Mouse (Mus musculus): ENCODE measurements around the gene Ptpn14. TPM values are rescaled to one million over a fixed set of nuclear protein-coding genes. Genes with fewer than 3 reads are reported as not detected.

The Ptpn14 gene
- polyA plus RNA-seq, 1 experiment from 2014 or later, result 1.9 TPM

DNA sequence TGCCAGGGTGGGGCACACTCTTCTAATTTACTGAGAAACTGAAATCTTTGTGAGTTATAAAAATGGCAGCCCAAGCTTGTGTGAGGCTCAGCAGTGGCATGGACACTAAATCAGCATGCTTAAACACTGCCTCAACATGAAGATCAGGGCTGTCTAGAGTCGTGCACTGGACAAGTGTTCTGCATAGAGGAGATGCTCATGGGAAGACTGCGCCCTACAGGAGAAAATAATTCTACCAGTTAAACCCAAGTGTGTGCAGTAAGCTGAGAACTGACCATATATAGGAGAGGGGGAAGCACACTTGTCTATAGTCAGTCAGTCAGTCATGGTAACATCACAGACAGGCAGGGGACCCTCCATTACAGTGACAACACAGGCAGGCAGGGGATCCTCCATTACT lies 151.1 kb downstream of the Ptpn14 start:
- ATAC-seq (ENCODE audit: low FRiP score), result no peak
- Histone ChIP-seq H3K4me1 (replicated peaks) (peaks cover 14% of the 10 kb centered on the region), H3K36me3 (peaks cover 5% of the 10 kb centered on the region; the same call in 1 of the 2 replicates), H3K9me3 (no peaks in the 10 kb centered on the region), H3K27ac (no peak overlapping the region), H3K4me3 (no peak overlapping the region), H3K4me2 (no peak overlapping the region), H3K9ac (no peak overlapping the region), H3K27me3 (no peaks in the 10 kb centered on the region)
- 68% methylated on average over 2 of the region's 2 CpGs for WGBS

GRCm38 (mm10) chr1:189879965-189880364 lies 151.9 kb downstream of the Ptpn14 start:
- 68% methylated on average over 8 of the region's 8 CpGs for WGBS
- H3K9me3 ChIP-seq, result no peaks in the 10 kb centered on the region
- H3K4me3 ChIP-seq, result no peak overlapping the region
- H3K36me3 ChIP-seq, result peaks cover 5% of the 10 kb centered on the region; the same call in 1 of the 2 replicates
- no peak overlapping the region for H3K4me2 ChIP-seq
- no peak overlapping the region; the same call in 1 of the 2 replicates for H3K9ac ChIP-seq
- ATAC-seq (ENCODE audit: low FRiP score), result no peak
- no peaks in the 10 kb centered on the region for H3K27me3 ChIP-seq
- H3K4me1 ChIP-seq (replicated peaks), result peaks cover 21% of the 10 kb centered on the region
- no peak overlapping the region for H3K27ac ChIP-seq

- no peak overlapping the region for H3K9ac ChIP-seq
- 64% methylated on average over 14 of the region's 14 CpGs for WGBS
- no peaks in the 10 kb centered on the region for H3K9me3 ChIP-seq
These were observed 152.7 kb downstream of the Ptpn14 start for GRCm38 (mm10) chr1:189880745-189881144.

DNA sequence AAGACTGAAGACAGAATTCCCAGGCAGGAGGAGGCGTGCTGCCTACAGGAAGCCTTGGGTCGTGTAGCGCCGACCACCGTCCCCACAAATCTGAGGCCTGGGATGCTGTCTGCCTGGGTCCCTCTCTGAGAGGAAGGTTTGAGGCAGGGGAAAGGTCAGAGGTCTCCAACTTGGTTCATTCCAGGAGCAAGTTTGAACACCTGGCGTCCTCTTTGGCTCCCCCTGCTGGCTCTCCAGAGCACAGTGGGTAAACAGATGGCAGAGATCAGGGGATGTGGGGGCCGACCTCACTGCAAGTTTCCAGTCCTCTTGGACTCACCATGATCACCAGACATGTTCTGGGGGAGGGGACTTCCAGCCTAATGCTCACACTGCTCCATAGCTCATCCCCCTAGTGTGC lies 154.8 kb downstream of the Ptpn14 start:
- 61% methylated on average over 7 of the region's 7 CpGs for whole genome bisulfite sequencing

More at GRCm38 (mm10) chr1:189880745-189881144, 152.7 kb downstream of the Ptpn14 start:
- Histone ChIP-seq H3K27ac (no peak overlapping the region), H3K4me1 (replicated peaks) (peaks cover 24% of the 10 kb centered on the region), H3K4me2 (no peak overlapping the region), H3K4me3 (no peak overlapping the region), H3K36me3 (peaks cover 5% of the 10 kb centered on the region; the same call in 1 of the 2 replicates), H3K27me3 (no peaks in the 10 kb centered on the region)
- ATAC-seq (ENCODE audit: low FRiP score), result no peak

DNA sequence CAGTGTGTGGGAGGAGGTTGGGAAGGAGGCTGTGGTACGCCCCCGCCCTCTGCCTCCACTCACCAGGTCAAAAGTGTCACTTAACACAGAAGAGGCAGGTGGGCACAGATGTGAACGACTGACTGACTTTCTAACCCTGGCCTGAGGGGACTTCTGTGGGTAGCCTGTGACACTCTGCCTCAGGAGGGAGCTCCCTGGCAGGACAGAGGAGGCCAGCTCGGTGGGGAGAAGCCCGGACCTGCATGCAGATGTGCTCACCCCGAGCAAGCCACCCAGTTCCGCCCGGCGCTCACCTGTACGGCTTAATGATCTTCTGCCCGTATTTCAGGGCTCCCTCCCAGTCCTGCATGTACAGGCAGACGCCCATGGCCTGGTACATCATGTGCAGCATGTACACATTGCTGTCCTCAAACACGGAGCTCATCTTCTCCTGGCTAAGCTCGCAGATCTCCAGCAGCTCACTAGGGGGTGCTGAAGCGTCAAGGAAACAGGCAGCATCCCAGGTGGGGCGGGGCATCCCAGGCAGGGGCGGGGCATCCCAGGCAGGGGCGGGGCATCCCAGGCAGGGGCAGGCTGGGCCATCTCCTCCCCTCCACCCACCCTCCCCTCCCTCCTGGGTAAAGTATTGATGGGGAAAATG lies 155.6 kb downstream of the Ptpn14 start:
- H3K4me1 ChIP-seq (replicated peaks), result peaks cover 24% of the 10 kb centered on the region
- WGBS, result 41% methylated on average over 18 of the region's 18 CpGs

More for the DNA sequence above, 154.8 kb downstream of the Ptpn14 start:
- Histone ChIP-seq H3K27ac (no peak overlapping the region), H3K9ac (no peak overlapping the region), H3K4me1 (replicated peaks) (peaks cover 24% of the 10 kb centered on the region), H3K4me2 (no peak overlapping the region), H3K4me3 (no peak overlapping the region), H3K27me3 (no peaks in the 10 kb centered on the region), H3K36me3 (peaks cover 9% of the 10 kb centered on the region; the same call in 1 of the 2 replicates), H3K9me3 (no peaks in the 10 kb centered on the region)
- no peak for ATAC-seq (ENCODE audit: low FRiP score)

DNA sequence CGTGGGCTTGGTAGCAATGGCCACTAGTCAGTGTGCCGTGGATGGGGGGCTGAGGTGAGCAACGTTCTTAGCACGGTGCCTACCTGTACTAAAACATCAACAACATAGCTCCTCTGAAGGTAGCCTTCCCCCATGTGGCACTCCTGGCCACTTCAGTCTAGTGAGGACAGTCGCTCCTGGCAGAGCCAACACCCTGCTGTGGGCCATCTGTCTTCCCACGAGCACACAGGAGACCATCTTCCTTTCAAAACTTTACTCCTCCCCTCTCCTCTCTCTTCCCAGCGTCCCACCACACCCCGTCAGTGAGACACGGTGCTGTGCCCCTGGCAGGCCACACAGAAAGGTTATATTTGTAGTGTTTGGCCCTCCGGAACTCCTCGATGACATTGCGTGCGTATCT lies 156.9 kb downstream of the Ptpn14 start:
- Histone ChIP-seq H3K4me3 (no peak overlapping the region), H3K4me1 (replicated peaks) (peaks cover 30% of the 10 kb centered on the region), H3K9me3 (no peaks in the 10 kb centered on the region), H3K9ac (0 out of 2 replicates have a peak overlapping the region, but pooled peaks have one; percentile 31), H3K4me2 (no peak overlapping the region), H3K36me3 (peaks cover 9% of the 10 kb centered on the region; the same call in 1 of the 2 replicates), H3K27ac (no peak overlapping the region), H3K27me3 (no peaks in the 10 kb centered on the region)
- no peak for ATAC-seq (ENCODE audit: low FRiP score)
- 51% methylated on average over 13 of the region's 13 CpGs for WGBS

More for the DNA sequence above, 155.6 kb downstream of the Ptpn14 start:
- ATAC-seq (ENCODE audit: low FRiP score), result peak; percentile 23
- Histone ChIP-seq H3K4me3 (no peak overlapping the region), H3K4me2 (no peak overlapping the region), H3K36me3 (peaks cover 9% of the 10 kb centered on the region; the same call in 1 of the 2 replicates), H3K9ac (no peak overlapping the region), H3K27me3 (no peaks in the 10 kb centered on the region), H3K27ac (no peak overlapping the region), H3K9me3 (no peaks in the 10 kb centered on the region)

DNA sequence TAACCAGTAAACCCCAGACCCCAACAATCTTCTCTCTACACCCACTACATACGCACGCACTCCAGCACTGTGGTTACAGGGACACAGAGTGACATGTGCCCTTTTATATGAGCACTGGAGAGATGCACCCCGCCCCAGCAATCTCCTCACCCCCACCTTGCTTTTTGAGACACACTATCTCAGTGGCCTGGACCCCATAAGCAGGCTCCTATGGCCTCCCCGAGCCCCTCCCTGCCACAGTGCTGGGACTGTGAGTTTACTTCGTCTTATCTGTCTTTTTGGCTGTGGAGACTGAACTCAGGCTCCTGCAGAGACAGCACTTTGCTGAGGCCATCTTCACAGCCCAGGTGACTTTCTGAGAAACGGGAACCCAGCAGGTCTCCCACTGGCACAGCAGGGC lies 157.9 kb downstream of the Ptpn14 start:
- H3K9ac ChIP-seq, result no peak overlapping the region
- peaks cover 9% of the 10 kb centered on the region; the same call in 1 of the 2 replicates for H3K36me3 ChIP-seq
- H3K4me1 ChIP-seq (replicated peaks), result peaks cover 24% of the 10 kb centered on the region
- no peaks in the 10 kb centered on the region for H3K27me3 ChIP-seq
- no peak for ATAC-seq (ENCODE audit: low FRiP score)
- no peaks in the 10 kb centered on the region for H3K9me3 ChIP-seq
- H3K27ac ChIP-seq, result no peak overlapping the region
- H3K4me3 ChIP-seq, result no peak overlapping the region
- 84% methylated on average over 6 of the region's 6 CpGs for WGBS
- H3K4me2 ChIP-seq, result no peak overlapping the region

GRCm38 (mm10) chr1:189887518-189887917 lies 159.4 kb downstream of the Ptpn14 start:
- H3K9ac ChIP-seq, result no peak overlapping the region
- no peaks in the 10 kb centered on the region for H3K9me3 ChIP-seq
- ATAC-seq (ENCODE audit: low FRiP score), result peak; percentile 70; the same call in 1 of the 2 replicates

GRCm38 (mm10) chr1:189888749-189889148 lies 160.7 kb downstream of the Ptpn14 start:
- no peaks in the 10 kb centered on the region for H3K27me3 ChIP-seq
- H3K27ac ChIP-seq, result no peak overlapping the region
- H3K4me2 ChIP-seq, result no peak overlapping the region
- 66% methylated on average over 10 of the region's 10 CpGs for WGBS
- H3K9me3 ChIP-seq, result no peaks in the 10 kb centered on the region
- no peak for ATAC-seq (ENCODE audit: low FRiP score)
- H3K36me3 ChIP-seq, result peaks cover 15% of the 10 kb centered on the region
- H3K9ac ChIP-seq, result no peak overlapping the region
- H3K4me1 ChIP-seq (replicated peaks), result peaks cover 19% of the 10 kb centered on the region
- no peak overlapping the region for H3K4me3 ChIP-seq

More at GRCm38 (mm10) chr1:189887518-189887917, 159.4 kb downstream of the Ptpn14 start:
- H3K27ac ChIP-seq, result no peak overlapping the region
- H3K4me3 ChIP-seq, result no peak overlapping the region
- peaks cover 6% of the 10 kb centered on the region for H3K36me3 ChIP-seq
- no peaks in the 10 kb centered on the region for H3K27me3 ChIP-seq
- no peak overlapping the region for H3K4me2 ChIP-seq
- WGBS, result 34% methylated on average over 7 of the region's 7 CpGs
- H3K4me1 ChIP-seq (replicated peaks), result peaks cover 23% of the 10 kb centered on the region

DNA sequence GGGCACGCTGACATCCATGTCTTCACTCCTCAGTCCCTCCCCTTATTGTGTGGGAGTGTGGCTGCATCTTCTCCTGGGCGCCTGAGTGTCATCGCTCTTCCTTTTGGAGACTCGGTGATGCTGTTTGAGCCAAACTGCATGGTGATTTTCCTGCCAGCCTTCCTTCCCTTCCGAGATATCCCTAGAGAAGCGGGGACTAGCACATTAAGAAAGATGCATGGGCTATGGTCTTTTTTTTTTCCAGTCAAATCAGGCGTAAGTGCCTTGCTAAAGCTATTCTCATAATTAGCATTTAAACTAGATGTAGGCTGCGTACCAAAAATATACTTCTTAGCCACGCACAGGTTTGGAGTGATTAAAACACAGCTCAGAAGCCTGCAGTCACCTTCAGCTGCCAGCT lies 166.1 kb downstream of the Ptpn14 start:
- H3K4me3 ChIP-seq, result no peak overlapping the region
- no peaks in the 10 kb centered on the region for H3K9me3 ChIP-seq
- peaks cover 31% of the 10 kb centered on the region for H3K36me3 ChIP-seq
- H3K4me2 ChIP-seq, result no peak overlapping the region
- no peaks in the 10 kb centered on the region for H3K27me3 ChIP-seq
- WGBS, result 65% methylated on average over 9 of the region's 9 CpGs
- peak overlapping the region; percentile 58 for H3K27ac ChIP-seq
- H3K4me1 ChIP-seq (replicated peaks), result peaks cover 16% of the 10 kb centered on the region
- no peak for ATAC-seq (ENCODE audit: low FRiP score)
- peak overlapping the region; percentile 16; the same call in 1 of the 2 replicates for H3K9ac ChIP-seq

DNA sequence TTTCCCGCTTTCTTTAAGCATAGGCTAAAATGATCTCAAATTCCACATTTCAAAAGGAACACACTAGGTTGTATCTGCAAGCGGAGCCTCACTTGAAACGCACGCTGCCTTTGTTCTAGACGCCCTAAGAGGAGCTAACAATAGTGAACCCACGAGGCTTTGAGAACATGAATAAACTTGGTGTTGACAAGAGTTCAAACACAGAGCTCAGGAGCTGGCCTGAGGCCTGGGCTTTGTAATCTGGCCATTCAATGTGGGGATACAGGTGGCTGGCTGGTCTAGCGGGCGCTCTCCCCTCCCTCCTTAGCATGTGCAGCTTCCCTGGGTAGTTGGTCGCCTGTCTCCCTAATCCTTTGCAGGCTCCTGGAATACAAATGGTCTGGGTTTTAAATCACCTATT lies 169.8 kb downstream of the Ptpn14 start:
- Histone ChIP-seq H3K27me3 (no peaks in the 10 kb centered on the region), H3K9ac (no peak overlapping the region), H3K9me3 (no peaks in the 10 kb centered on the region), H3K4me2 (no peak overlapping the region), H3K4me1 (replicated peaks) (peaks cover 16% of the 10 kb centered on the region), H3K36me3 (peaks cover 26% of the 10 kb centered on the region), H3K4me3 (no peak overlapping the region), H3K27ac (no peak overlapping the region)
- no peak for ATAC-seq (ENCODE audit: low FRiP score)
- WGBS, result 58% methylated on average over 9 of the region's 9 CpGs

GRCm38 (mm10) chr1:189898708-189899107 lies 170.6 kb downstream of the Ptpn14 start:
- no peaks in the 10 kb centered on the region for H3K27me3 ChIP-seq
- no peak overlapping the region for H3K4me2 ChIP-seq
- no peaks in the 10 kb centered on the region for H3K9me3 ChIP-seq
- H3K27ac ChIP-seq, result no peak overlapping the region
- ATAC-seq (ENCODE audit: low FRiP score), result no peak
- 88% methylated on average over 13 of the region's 13 CpGs for WGBS
- H3K9ac ChIP-seq, result no peak overlapping the region
- no peak overlapping the region for H3K4me3 ChIP-seq
- H3K4me1 ChIP-seq (replicated peaks), result peaks cover 16% of the 10 kb centered on the region
- H3K36me3 ChIP-seq, result peaks cover 20% of the 10 kb centered on the region

GRCm38 (mm10) chr1:189899526-189899925 lies 171.5 kb downstream of the Ptpn14 start:
- Histone ChIP-seq H3K36me3 (peaks cover 20% of the 10 kb centered on the region), H3K9ac (no peak overlapping the region), H3K9me3 (no peaks in the 10 kb centered on the region), H3K4me1 (replicated peaks) (peaks cover 8% of the 10 kb centered on the region; the same call in 1 of the 2 replicates), H3K27ac (no peak overlapping the region), H3K4me3 (no peak overlapping the region), H3K4me2 (no peak overlapping the region), H3K27me3 (no peaks in the 10 kb centered on the region)
- no peak for ATAC-seq (ENCODE audit: low FRiP score)
- 94% methylated on average over 6 of the region's 6 CpGs for WGBS
